Mouse (Mus musculus): Measurements from ENCODE around the gene Tlr9. TPM values are rescaled to one million over a fixed set of nuclear protein-coding genes. Genes with fewer than 3 reads are reported as not detected.

The Tlr9 gene
- polyA plus RNA-seq, 1 experiment from 2014 or later, result not detected

GRCm38 (mm10) chr9:106263381-106263924, 41.1 kb downstream of the Tlr9 start:
- no peak for ATAC-seq (ENCODE audit: low FRiP score)
- Histone ChIP-seq H3K27ac (ENCODE audit: low read depth, low read length) (no peak overlapping the region), H3K4me2 (replicated peaks; ENCODE audit: low read depth, low read length) (no peak overlapping the region), H3K27me3 (ENCODE audit: control insufficient read depth, insufficient read depth, low read length) (no peaks in the 10 kb centered on the region), H3K9me3 (ENCODE audit: control insufficient read depth, low read length) (no peaks in the 10 kb centered on the region), H3K4me3 (ENCODE audit: low read depth, low read length) (no peak overlapping the region), H3K36me3 (ENCODE audit: control insufficient read depth, insufficient read depth, low read length) (no peaks in the 10 kb centered on the region), H3K4me1 (replicated peaks; ENCODE audit: control insufficient read depth, insufficient read depth, low read length) (no peaks in the 10 kb centered on the region), H3K9ac (ENCODE audit: low read depth, low read length) (no peak overlapping the region)
- no peak for DNase-seq (ENCODE audit: low spot score)
- 80% methylated on average over 9 of the region's 9 CpGs for WGBS

- Histone ChIP-seq H3K4me2 (replicated peaks; ENCODE audit: low read depth, low read length) (no peak overlapping the region), H3K4me1 (replicated peaks; ENCODE audit: control insufficient read depth, insufficient read depth, low read length) (peaks cover 3% of the 10 kb centered on the region), H3K9me3 (ENCODE audit: control insufficient read depth, low read length) (no peaks in the 10 kb centered on the region), H3K9ac (ENCODE audit: low read depth, low read length) (no peak overlapping the region), H3K4me3 (ENCODE audit: low read depth, low read length) (no peak overlapping the region), H3K27me3 (ENCODE audit: control insufficient read depth, insufficient read depth, low read length) (no peaks in the 10 kb centered on the region), H3K36me3 (ENCODE audit: control insufficient read depth, insufficient read depth, low read length) (no peaks in the 10 kb centered on the region), H3K27ac (ENCODE audit: low read depth, low read length) (no peak overlapping the region)
- ATAC-seq (ENCODE audit: low FRiP score) (no peak), DNase-seq (ENCODE audit: low spot score) (no peak)
- 87% methylated on average over 12 of the region's 12 CpGs for WGBS
These were observed 43.1 kb downstream of the Tlr9 start for GRCm38 (mm10) chr9:106265358-106266075.

DNA sequence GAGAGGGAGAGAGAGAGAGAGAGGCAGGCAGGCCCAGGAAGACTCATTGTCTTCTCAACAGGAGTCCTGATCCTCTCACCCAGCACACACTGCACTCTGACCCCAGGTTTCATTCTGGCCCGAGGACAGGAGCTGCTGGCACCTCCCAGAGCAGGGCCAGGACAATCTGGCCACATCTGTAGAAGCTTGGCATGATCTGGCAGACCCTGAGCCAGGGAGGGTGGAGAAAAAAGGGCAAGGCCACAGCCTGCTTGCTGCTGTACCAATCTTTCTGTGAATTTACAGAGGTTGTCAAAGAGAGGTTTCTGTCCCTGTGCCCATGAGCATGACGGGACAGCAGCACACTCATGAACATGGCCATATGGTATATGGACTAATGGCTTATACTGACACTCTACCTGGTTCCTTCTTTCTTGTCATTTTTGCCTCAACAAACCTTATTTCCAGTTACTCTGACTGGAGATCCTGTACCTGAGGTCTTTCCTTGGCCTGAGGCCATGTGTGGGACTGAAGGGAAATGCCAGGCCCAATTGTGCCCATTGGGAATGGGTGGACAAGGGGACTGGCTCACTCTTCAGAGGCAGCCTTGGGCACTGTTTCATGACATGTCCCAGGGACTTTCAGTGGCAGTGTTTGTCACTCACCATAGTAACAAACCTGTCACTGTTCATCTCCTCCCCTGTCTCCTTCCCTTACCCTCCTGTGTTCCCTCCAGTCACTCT, 44.7 kb downstream of the Tlr9 start:
- peaks cover 3% of the 10 kb centered on the region for H3K4me1 ChIP-seq (replicated peaks; ENCODE audit: control insufficient read depth, insufficient read depth, low read length)
- H3K4me2 ChIP-seq (replicated peaks; ENCODE audit: low read depth, low read length), result no peak overlapping the region
- DNase-seq (ENCODE audit: low spot score) (no peak), ATAC-seq (ENCODE audit: low FRiP score) (no peak)
- no peaks in the 10 kb centered on the region for H3K27me3 ChIP-seq (ENCODE audit: control insufficient read depth, insufficient read depth, low read length)
- H3K36me3 ChIP-seq (ENCODE audit: control insufficient read depth, insufficient read depth, low read length), result no peaks in the 10 kb centered on the region
- no peak overlapping the region for H3K27ac ChIP-seq (ENCODE audit: low read depth, low read length)
- no peaks in the 10 kb centered on the region for H3K9me3 ChIP-seq (ENCODE audit: control insufficient read depth, low read length)
- H3K9ac ChIP-seq (ENCODE audit: low read depth, low read length), result no peak overlapping the region
- no peak overlapping the region for H3K4me3 ChIP-seq (ENCODE audit: low read depth, low read length)
- WGBS, result 58% methylated on average over 2 of the region's 2 CpGs

DNA sequence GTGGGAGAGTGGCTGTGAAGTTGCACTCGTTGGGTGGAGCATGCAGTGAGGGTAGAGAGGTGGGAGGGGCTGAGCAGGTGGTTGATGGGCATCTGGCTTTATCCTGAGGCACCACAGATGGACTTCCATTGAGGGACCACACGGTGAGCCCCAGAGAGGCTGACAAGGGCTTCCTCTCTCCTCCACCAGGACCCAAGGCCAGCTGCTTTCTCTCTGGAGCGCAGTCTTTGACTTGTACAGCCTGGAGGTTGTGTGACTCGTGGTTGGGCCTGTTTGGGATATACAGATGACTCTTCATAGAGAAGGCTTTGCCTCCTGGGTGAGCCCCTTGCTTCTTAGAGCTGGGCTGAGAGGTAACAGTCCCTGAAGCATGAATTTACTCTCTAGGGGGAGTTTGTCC, 46.0 kb downstream of the Tlr9 start:
- 58% methylated on average over 4 of the region's 4 CpGs for WGBS
- H3K36me3 ChIP-seq (ENCODE audit: control insufficient read depth, insufficient read depth, low read length), result no peaks in the 10 kb centered on the region
- H3K4me2 ChIP-seq (replicated peaks; ENCODE audit: low read depth, low read length), result no peak overlapping the region
- H3K27ac ChIP-seq (ENCODE audit: low read depth, low read length), result no peak overlapping the region
- no peaks in the 10 kb centered on the region for H3K9me3 ChIP-seq (ENCODE audit: control insufficient read depth, low read length)
- H3K4me3 ChIP-seq (ENCODE audit: low read depth, low read length), result no peak overlapping the region
- ATAC-seq (ENCODE audit: low FRiP score), result peak; percentile 38; the same call in 1 of the 2 replicates
- no peaks in the 10 kb centered on the region for H3K27me3 ChIP-seq (ENCODE audit: control insufficient read depth, insufficient read depth, low read length)
- no peak overlapping the region for H3K9ac ChIP-seq (ENCODE audit: low read depth, low read length)
- DNase-seq (ENCODE audit: low spot score), result no peak
- H3K4me1 ChIP-seq (replicated peaks; ENCODE audit: control insufficient read depth, insufficient read depth, low read length), result peaks cover 3% of the 10 kb centered on the region

GRCm38 (mm10) chr9:106269076-106269788, 46.8 kb downstream of the Tlr9 start:
- ATAC-seq (ENCODE audit: low FRiP score) (no peak), DNase-seq (ENCODE audit: low spot score) (no peak)
- H3K27ac ChIP-seq (ENCODE audit: low read depth, low read length), result no peak overlapping the region
- no peak overlapping the region for H3K9ac ChIP-seq (ENCODE audit: low read depth, low read length)
- no peak overlapping the region for H3K4me2 ChIP-seq (replicated peaks; ENCODE audit: low read depth, low read length)
- peaks cover 3% of the 10 kb centered on the region for H3K4me1 ChIP-seq (replicated peaks; ENCODE audit: control insufficient read depth, insufficient read depth, low read length)
- no peak overlapping the region for H3K4me3 ChIP-seq (ENCODE audit: low read depth, low read length)
- 71% methylated on average over 9 of the region's 9 CpGs for WGBS
- no peaks in the 10 kb centered on the region for H3K36me3 ChIP-seq (ENCODE audit: control insufficient read depth, insufficient read depth, low read length)
- no peaks in the 10 kb centered on the region for H3K27me3 ChIP-seq (ENCODE audit: control insufficient read depth, insufficient read depth, low read length)
- H3K9me3 ChIP-seq (ENCODE audit: control insufficient read depth, low read length), result no peaks in the 10 kb centered on the region

- DNase-seq (ENCODE audit: low spot score) (peak; percentile 41), ATAC-seq (ENCODE audit: low FRiP score) (peak; percentile 40; the same call in 1 of the 2 replicates)
- Histone ChIP-seq H3K27ac (ENCODE audit: low read depth, low read length) (0 out of 2 replicates have a peak overlapping the region, but pooled peaks have one; percentile 47), H3K9me3 (ENCODE audit: control insufficient read depth, low read length) (no peaks in the 10 kb centered on the region), H3K4me3 (ENCODE audit: low read depth, low read length) (no peak overlapping the region), H3K4me2 (replicated peaks; ENCODE audit: low read depth, low read length) (no peak overlapping the region), H3K4me1 (replicated peaks; ENCODE audit: control insufficient read depth, insufficient read depth, low read length) (peaks cover 3% of the 10 kb centered on the region), H3K36me3 (ENCODE audit: control insufficient read depth, insufficient read depth, low read length) (no peaks in the 10 kb centered on the region), H3K27me3 (ENCODE audit: control insufficient read depth, insufficient read depth, low read length) (no peaks in the 10 kb centered on the region), H3K9ac (ENCODE audit: low read depth, low read length) (no peak overlapping the region)
- 28% methylated on average over 2 of the region's 2 CpGs for WGBS
These were observed 47.5 kb downstream of the Tlr9 start for GRCm38 (mm10) chr9:106269879-106270278.

GRCm38 (mm10) chr9:106270656-106271055, 48.3 kb downstream of the Tlr9 start:
- no peak overlapping the region for H3K27ac ChIP-seq (ENCODE audit: low read depth, low read length)
- no peak overlapping the region for H3K4me3 ChIP-seq (ENCODE audit: low read depth, low read length)
- H3K36me3 ChIP-seq (ENCODE audit: control insufficient read depth, insufficient read depth, low read length), result no peaks in the 10 kb centered on the region
- no peak for DNase-seq (ENCODE audit: low spot score)
- H3K27me3 ChIP-seq (ENCODE audit: control insufficient read depth, insufficient read depth, low read length), result no peaks in the 10 kb centered on the region
- no peaks in the 10 kb centered on the region for H3K9me3 ChIP-seq (ENCODE audit: control insufficient read depth, low read length)
- WGBS, result 79% methylated on average over 4 of the region's 4 CpGs
- no peak for ATAC-seq (ENCODE audit: low FRiP score)
- H3K9ac ChIP-seq (ENCODE audit: low read depth, low read length), result no peak overlapping the region
- peaks cover 3% of the 10 kb centered on the region for H3K4me1 ChIP-seq (replicated peaks; ENCODE audit: control insufficient read depth, insufficient read depth, low read length)
- no peak overlapping the region for H3K4me2 ChIP-seq (replicated peaks; ENCODE audit: low read depth, low read length)

GRCm38 (mm10) chr9:106272288-106272687, 49.9 kb downstream of the Tlr9 start:
- no peaks in the 10 kb centered on the region for H3K27me3 ChIP-seq (ENCODE audit: control insufficient read depth, insufficient read depth, low read length)
- 97% methylated on average over 1 of the region's 1 CpGs for WGBS
- H3K36me3 ChIP-seq (ENCODE audit: control insufficient read depth, insufficient read depth, low read length), result no peaks in the 10 kb centered on the region
- DNase-seq (ENCODE audit: low spot score) (no peak), ATAC-seq (ENCODE audit: low FRiP score) (no peak)
- no peaks in the 10 kb centered on the region for H3K9me3 ChIP-seq (ENCODE audit: control insufficient read depth, low read length)
- H3K4me3 ChIP-seq (ENCODE audit: low read depth, low read length), result no peak overlapping the region
- no peak overlapping the region for H3K4me2 ChIP-seq (replicated peaks; ENCODE audit: low read depth, low read length)
- peaks cover 3% of the 10 kb centered on the region for H3K4me1 ChIP-seq (replicated peaks; ENCODE audit: control insufficient read depth, insufficient read depth, low read length)
- no peak overlapping the region for H3K9ac ChIP-seq (ENCODE audit: low read depth, low read length)
- no peak overlapping the region for H3K27ac ChIP-seq (ENCODE audit: low read depth, low read length)

Measured in hindbrain, embryonic 11.5 days (tissue).